Mouse (Mus musculus) lung, embryonic 16.5 days (tissue): ENCODE measurements around the gene Ppp1r15a. TPM values are rescaled to one million over a fixed set of nuclear protein-coding genes. Genes with fewer than 3 reads are reported as not detected.

Source experiments
- ATAC-seq: fragments of 200-750 bp; cut with Nextera tagmentation; 2 replicates; pipeline ENCODE4 v1.8.0; 2017; ENCODE audit warnings: low read depth, mild to moderate bottlenecking, moderate library complexity
- H3K27ac ChIP-seq: fragments of 300-500 bp; sonication (generic); 2 replicates; pipeline ENCODE4 v1.5.1; 2014; ENCODE audit warnings: mild to moderate bottlenecking, control low read depth, low read length
- H3K27me3 ChIP-seq: fragments of 300-500 bp; sonication (generic); 2 replicates; pipeline ENCODE4 v1.6.1; 2014; ENCODE audit warnings: low read depth, low read length, mixed read lengths; ENCODE audit not compliant: control insufficient read depth, insufficient read depth
- H3K36me3 ChIP-seq: fragments of 300-500 bp; sonication (generic); 2 replicates; pipeline ENCODE4 v1.6.1; 2014; ENCODE audit warnings: low read length; ENCODE audit not compliant: control insufficient read depth, insufficient read depth
- H3K4me1 ChIP-seq: fragments of 300-500 bp; sonication (generic); replicated peaks from 2 replicates; pipeline ENCODE4 v1.6.1; 2014; ENCODE audit warnings: low read length, mixed read lengths; ENCODE audit not compliant: control insufficient read depth, insufficient read depth
- H3K4me2 ChIP-seq: fragments of 300-500 bp; sonication (generic); 2 replicates; pipeline ENCODE4 v1.6.1; 2014; ENCODE audit warnings: low read depth, low read length, control low read depth
- H3K4me3 ChIP-seq: fragments of 300-500 bp; sonication (generic); 2 replicates; pipeline ENCODE4 v1.5.1; 2014; ENCODE audit warnings: mild to moderate bottlenecking, low read length, control low read depth
- H3K9ac ChIP-seq: fragments of 300-500 bp; sonication (generic); 2 replicates; pipeline ENCODE4 v1.6.1; 2014; ENCODE audit warnings: low read length, control low read depth
- H3K9me3 ChIP-seq: fragments of 300-500 bp; sonication (generic); 2 replicates; pipeline ENCODE4 v1.6.1; 2016; ENCODE audit warnings: low read length; ENCODE audit not compliant: control insufficient read depth
- WGBS: fragments of 180-500 bp; shearing (Covaris S2); extraction: QIAGEN DNeasy Blood & Tissue Kit; methylation state at CpG from one replicate; pipeline ENCODE4 v1.1.7; 2014; 5-methylcytosine and 5-hydroxymethylcytosine counted together
- polyA plus RNA-seq: library from polyadenylated mRNA; unstranded; fragments of >200 nt; fragmentation: Nextera tagmentation; extraction: Ambion mirVana; gene quantifications from 2 replicates; pipeline ENCODE4 v1.2.1, GENCODE M21; 2015

Gene Ppp1r15a
- 22.4 and 29.0 TPM in 2 replicates for polyA plus RNA-seq

DNA sequence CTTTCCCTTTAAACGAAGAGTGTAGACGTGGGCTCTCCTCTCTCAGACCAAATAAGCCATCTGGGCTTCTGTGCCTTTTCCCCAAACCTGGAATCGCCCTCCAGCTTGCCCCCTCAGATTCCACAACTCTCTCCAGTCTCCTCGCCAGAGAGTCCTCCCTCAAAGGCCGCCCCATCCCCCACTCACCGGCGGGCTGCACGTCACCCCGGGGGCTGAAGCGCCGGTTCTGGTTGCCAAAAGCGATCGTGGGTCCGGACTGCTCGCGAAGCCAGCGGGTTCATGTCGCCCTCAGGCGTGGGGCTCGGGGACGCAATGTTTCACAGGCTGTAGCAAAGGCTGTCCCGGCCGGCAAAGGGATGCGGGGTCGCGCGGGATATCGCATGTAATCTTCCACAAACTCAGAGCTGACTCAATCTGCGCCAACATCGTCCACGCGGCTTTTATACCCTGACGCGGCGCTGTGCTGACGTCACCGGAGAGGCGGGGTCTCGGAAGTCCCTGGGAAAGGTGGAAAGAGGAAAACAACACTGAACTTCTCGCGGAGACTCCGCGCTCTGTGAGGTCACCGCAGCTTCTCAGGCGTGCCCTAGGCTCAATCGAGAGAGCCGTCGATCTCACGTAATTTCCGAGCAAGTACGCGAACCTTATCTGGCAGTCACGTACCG is at the start of gene Ppp1r15a, which contains the start of gene Plekha4:
Ppp1r15a (minus strand) TSS at position 460 of the 665 bp plus-strand sequence.
Plekha4 (plus strand) TSS at position 522 of the 665 bp plus-strand sequence.
- Histone ChIP-seq H3K4me3 (peak within 1 kb of the TSS; percentile 92), H3K4me1 (peaks cover 34% of the 10 kb centered on the region), H3K4me2 (peak within 1 kb of the TSS; percentile 82), H3K27ac (peak within 1 kb of the TSS; percentile 90), H3K36me3 (peaks cover 5% of the 10 kb centered on the region; the same call in 1 of the 2 replicates), H3K9ac (peak within 1 kb of the TSS; percentile 95), H3K27me3 (no peaks in the 10 kb centered on the region), H3K9me3 (no peaks in the 10 kb centered on the region)
- ATAC-seq, result peak; percentile 88
- under 1% methylated on average over 54 of the region's 54 CpGs for WGBS

DNA sequence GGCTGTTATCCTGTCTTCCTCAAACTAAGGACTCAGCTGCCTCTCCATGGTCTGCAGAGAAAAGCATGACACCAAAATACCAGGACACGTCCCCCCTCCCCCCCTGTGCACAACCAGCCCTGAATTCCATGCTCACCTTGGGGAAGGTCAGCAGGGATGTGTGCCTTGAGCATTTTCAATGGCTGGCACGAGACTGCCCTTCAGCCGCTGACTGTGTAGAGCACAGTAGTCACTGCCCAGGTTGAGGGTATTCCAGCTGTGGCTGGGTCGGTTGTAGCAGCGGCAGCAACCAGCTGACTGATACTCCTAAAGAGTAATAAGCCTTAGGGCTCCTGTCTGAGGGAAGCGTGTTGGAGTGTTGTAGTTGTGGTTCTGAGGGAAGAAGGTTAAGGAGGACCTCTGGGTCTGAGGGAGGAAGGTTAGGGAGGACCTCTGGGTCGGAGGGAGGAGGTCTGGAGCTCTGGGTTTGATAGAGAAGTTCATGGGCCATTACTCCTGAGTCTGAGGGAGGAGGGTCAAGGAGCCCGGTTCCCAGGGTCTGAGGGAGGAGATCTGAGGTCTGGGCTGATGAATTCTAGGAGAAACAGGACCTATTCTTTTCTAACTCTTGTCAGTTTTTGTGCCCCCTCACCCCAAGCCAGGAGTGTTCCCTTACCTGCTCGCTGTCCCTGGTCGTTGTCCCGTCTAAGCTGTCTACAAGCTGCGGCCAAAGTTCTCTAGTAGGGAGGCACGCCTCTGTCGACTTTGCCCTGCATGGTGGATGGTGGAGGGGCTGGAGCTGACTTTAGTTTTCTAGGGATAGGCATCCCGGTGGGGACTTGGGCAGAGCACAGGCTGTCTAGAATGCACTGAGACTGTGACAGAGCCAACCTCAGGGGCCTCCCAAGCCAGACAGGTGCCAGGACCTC is 48.7 kb upstream of the Ppp1r15a start:
- H3K4me1 ChIP-seq, result peaks cover 17% of the 10 kb centered on the region
- no peaks in the 10 kb centered on the region for H3K27me3 ChIP-seq
- H3K36me3 ChIP-seq, result peaks cover 15% of the 10 kb centered on the region; the same call in 1 of the 2 replicates
- H3K9me3 ChIP-seq, result no peaks in the 10 kb centered on the region
- no peak overlapping the region for H3K4me2 ChIP-seq
- H3K4me3 ChIP-seq, result no peak overlapping the region
- H3K9ac ChIP-seq, result no peak overlapping the region
- ATAC-seq, result no peak
- H3K27ac ChIP-seq, result no peak overlapping the region
- WGBS, result 80% methylated on average over 15 of the region's 15 CpGs

DNA sequence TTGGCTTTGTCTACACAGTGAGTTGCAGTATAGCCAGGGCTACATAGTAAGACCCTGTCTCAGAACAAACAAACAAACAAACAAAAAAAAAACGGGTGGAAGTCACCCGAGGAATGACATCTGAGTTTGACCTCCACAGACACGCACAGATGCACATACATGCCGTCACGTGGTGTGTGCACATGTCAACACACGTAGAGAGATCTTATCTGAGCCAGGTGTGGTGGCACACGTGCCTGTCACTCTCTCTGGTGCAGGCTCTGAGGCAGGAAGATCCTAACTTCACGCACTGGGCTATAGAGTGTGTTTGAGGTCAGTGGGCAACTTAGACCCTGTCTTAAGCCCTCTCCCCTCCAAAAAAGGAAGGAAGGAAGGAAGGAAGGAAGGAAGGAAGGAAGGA is 47.9 kb upstream of the Ppp1r15a start:
- Histone ChIP-seq H3K4me3 (no peak overlapping the region), H3K4me2 (no peak overlapping the region), H3K27ac (no peak overlapping the region), H3K9me3 (no peaks in the 10 kb centered on the region), H3K36me3 (peaks cover 13% of the 10 kb centered on the region; the same call in 1 of the 2 replicates), H3K9ac (no peak overlapping the region), H3K27me3 (no peaks in the 10 kb centered on the region), H3K4me1 (peaks cover 19% of the 10 kb centered on the region)
- WGBS, result 56% methylated on average over 8 of the region's 8 CpGs
- ATAC-seq, result no peak

DNA sequence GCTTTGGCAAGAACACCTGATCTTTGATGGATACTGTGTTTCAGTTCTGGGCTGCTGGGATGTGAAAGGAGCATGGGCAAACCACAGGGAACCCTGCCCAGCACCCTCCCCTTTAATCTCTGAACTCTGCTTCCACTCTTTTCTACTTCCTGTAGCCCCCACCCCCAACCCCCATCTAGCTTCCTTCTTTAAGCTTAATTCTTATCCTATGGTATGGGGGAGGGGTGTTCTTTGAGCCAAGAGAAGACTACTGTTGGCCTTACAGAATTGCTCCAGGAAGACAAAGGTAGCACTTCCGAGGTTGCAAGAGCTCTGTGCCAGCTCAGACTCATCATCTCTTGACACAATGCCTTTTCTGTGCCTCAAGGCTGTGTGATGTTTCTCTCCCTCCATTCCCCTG is 45.9 kb upstream of the Ppp1r15a start:
- 42% methylated on average over 1 of the region's 1 CpGs for WGBS
- H3K9ac ChIP-seq, result no peak overlapping the region
- no peak overlapping the region for H3K4me3 ChIP-seq
- 0 out of 2 replicates have a peak overlapping the region, but pooled peaks have one; percentile 66 for H3K4me2 ChIP-seq
- ATAC-seq, result no peak
- peaks cover 5% of the 10 kb centered on the region; the same call in 1 of the 2 replicates for H3K36me3 ChIP-seq
- H3K4me1 ChIP-seq, result peaks cover 30% of the 10 kb centered on the region
- no peaks in the 10 kb centered on the region for H3K9me3 ChIP-seq
- no peaks in the 10 kb centered on the region for H3K27me3 ChIP-seq
- H3K27ac ChIP-seq, result no peak overlapping the region

DNA sequence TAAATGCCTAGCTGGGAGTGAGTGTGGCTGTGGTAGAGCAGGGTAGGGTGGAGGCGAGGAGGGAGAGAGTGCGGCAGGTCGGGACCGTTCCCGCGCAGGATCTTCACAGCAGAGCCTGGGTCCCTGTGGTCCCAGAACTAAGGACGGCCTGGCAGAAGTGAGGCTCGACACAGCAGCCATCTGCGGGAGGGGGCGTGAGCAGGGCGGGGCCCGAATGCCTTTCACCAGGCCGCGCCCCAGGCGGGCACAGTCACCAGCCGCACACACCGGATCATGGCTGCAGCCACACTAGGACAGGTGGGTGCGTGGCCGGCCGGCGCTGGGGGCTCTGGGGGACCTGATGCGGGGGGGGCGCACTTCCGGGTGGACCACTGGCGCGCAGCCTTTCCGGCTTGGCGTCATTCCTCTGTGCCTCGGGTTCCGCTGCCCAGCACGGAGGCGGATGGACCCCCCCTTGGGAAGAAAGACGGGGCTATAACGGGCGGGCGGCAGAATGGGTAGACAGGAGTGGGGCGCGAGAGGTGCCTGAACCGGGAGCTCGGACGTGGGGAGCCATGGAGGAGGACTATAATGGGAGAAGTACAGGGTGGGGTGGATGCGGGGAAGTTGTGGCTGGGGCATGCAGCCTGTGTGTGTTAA is 44.2 kb upstream of the Ppp1r15a start, which contains the start of gene Bcat2:
Bcat2 (plus strand) TSS at position 51 of the 639 bp plus-strand sequence.
- H3K4me1 ChIP-seq, result peaks cover 30% of the 10 kb centered on the region
- peak within 1 kb of the TSS; percentile 93 for H3K27ac ChIP-seq
- H3K4me3 ChIP-seq, result peak within 1 kb of the TSS; percentile 78
- WGBS, result under 1% methylated on average over 40 of the region's 42 CpGs
- H3K36me3 ChIP-seq, result no peaks in the 10 kb centered on the region
- no peaks in the 10 kb centered on the region for H3K27me3 ChIP-seq
- ATAC-seq, result peak; percentile 72
- peak within 1 kb of the TSS; percentile 92 for H3K9ac ChIP-seq
- no peaks in the 10 kb centered on the region for H3K9me3 ChIP-seq
- H3K4me2 ChIP-seq, result peak within 1 kb of the TSS; percentile 66

DNA sequence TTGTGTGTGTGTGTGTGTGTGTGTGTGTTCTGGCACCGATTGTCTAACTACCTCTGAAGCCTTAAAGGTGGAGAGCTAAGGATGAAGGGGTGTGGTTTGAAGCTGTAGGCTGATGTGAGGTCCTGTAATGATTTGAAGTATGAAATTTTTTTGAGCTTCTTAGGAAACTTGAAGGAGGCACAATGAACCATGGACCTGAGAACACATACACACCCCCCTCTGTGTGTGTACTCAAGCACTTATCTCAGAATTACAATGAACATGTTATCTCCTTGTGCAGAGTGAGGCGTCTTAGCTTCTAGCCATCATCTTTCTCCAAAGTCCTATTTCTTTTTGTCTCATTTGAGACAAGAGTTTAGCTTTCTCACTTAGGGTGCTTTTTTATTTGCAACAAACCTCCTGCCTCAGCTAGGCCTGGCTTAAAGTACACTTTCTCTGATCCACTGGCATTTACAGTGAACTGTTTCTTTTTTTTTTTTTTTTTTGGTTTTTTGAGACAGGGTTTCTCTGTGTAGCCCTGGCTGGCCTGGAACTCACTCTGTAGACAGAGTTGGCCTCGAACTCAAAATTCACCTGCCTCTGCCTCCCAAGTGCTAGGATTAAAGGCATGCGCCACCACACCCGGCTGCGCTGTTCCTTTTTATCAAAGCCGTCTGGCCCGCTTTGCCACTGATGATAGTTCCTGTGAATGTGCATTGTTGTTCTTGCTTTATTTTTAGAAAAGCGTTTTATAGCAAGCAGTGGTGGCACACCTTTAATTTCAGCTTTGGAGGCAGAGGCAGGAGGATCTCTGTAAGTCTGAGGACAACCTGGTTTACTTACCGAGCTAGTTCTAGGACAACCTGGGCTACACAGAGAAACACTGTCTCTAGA is 42.8 kb upstream of the Ppp1r15a start:
- peak overlapping the region; percentile 77 for H3K27ac ChIP-seq
- no peaks in the 10 kb centered on the region for H3K9me3 ChIP-seq
- peaks cover 30% of the 10 kb centered on the region for H3K4me1 ChIP-seq
- H3K27me3 ChIP-seq, result no peaks in the 10 kb centered on the region
- ATAC-seq, result peak; percentile 10; the same call in 1 of the 2 replicates
- no peaks in the 10 kb centered on the region for H3K36me3 ChIP-seq
- WGBS, result 71% methylated on average over 10 of the region's 10 CpGs
- peak overlapping the region; percentile 65 for H3K4me2 ChIP-seq
- H3K9ac ChIP-seq, result peak overlapping the region; percentile 59
- peak overlapping the region; percentile 53 for H3K4me3 ChIP-seq

DNA sequence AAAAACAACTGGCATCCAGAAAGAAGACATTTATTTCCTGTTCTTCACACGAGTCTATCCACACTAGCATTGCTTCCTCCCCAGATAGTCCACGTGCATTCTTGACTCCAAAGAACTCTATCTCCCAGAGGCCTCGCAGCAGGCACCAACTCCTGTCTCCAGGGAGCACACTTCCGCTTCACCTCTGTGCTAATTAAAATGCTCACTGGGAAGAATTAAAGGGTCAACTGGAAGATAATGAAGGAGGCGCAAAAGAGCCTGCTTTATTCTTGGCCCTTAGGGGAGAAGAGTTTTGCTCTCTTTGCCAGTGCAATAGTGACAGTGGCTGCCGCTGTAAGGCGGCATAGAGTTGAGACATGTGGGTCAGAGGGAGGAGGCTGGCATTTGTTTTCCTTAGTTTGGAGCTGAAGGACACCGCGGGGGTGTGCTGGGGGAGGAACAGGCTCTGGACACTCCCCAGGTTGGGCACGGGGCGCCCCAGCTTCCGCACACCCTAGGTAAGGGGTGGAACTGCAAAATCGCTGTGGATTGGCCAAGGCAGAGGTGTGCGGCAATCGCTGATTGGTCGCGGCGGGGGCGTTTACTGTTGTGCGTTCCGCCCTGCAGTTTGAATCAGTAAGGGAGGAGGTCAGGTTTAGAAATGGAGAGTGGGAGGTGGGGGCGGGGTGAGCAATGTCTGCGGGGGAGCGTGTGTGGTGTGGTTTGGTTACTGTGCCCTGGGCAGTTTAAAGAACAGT is 41.9 kb upstream of the Ppp1r15a start:
- Histone ChIP-seq H3K36me3 (no peaks in the 10 kb centered on the region), H3K9me3 (no peaks in the 10 kb centered on the region), H3K27me3 (no peaks in the 10 kb centered on the region), H3K9ac (peak overlapping the region; percentile 59), H3K4me1 (peaks cover 30% of the 10 kb centered on the region), H3K4me2 (peak overlapping the region; percentile 65), H3K27ac (peak overlapping the region; percentile 77), H3K4me3 (peak overlapping the region; percentile 53)
- peak; percentile 96 for ATAC-seq
- 1% methylated on average over 24 of the region's 24 CpGs for WGBS
